Mouse (Mus musculus) embryo, embryonic 11.5 days (tissue): ENCODE measurements around the gene Rasal2.
"Not testable (repeated sequence)": the region's sequence is repeated elsewhere in the genome, so short reads cannot be mapped to it uniquely, and the experiment has no call there.

Experiments used
- DNase-seq: peaks from one replicate; pipeline ENCODE4 v3.0.0-alpha.2; 2012; ENCODE audit warnings: low read depth, low spot score

Gene Rasal2

GRCm38 (mm10) chr1:157244453-157244790 is 168.0 kb downstream of the Rasal2 start:
- DNase-seq, result no peak

GRCm38 (mm10) chr1:157243576-157244452 is 168.6 kb downstream of the Rasal2 start:
- DNase-seq, result no peak

GRCm38 (mm10) chr1:157239687-157240086 is 172.7 kb downstream of the Rasal2 start:
- DNase-seq, result no peak

GRCm38 (mm10) chr1:157236650-157237344 is 175.6 kb downstream of the Rasal2 start:
- not testable (repeated sequence) for DNase-seq

- DNase-seq, result no peak
Measured at GRCm38 (mm10) chr1:157233451-157233850, 178.9 kb downstream of the Rasal2 start.

GRCm38 (mm10) chr1:157232372-157232771 is 180.0 kb downstream of the Rasal2 start:
- no peak for DNase-seq

GRCm38 (mm10) chr1:157231016-157231415 is 181.4 kb downstream of the Rasal2 start:
- no peak for DNase-seq

- DNase-seq, result no peak
Measured at GRCm38 (mm10) chr1:157230386-157230785, 182.0 kb downstream of the Rasal2 start.

- DNase-seq, result no peak
Measured at GRCm38 (mm10) chr1:157225013-157225412, 187.4 kb downstream of the Rasal2 start.

- DNase-seq, result no peak
Measured at GRCm38 (mm10) chr1:157220910-157221309, 191.5 kb downstream of the Rasal2 start.

- no peak for DNase-seq
Measured at GRCm38 (mm10) chr1:157220466-157220865, 191.9 kb downstream of the Rasal2 start.

- DNase-seq, result no peak
Measured at GRCm38 (mm10) chr1:157208754-157209153, 203.6 kb downstream of the Rasal2 start.

- DNase-seq, result no peak
Measured at GRCm38 (mm10) chr1:157205685-157206084, 206.7 kb downstream of the Rasal2 start.

- no peak for DNase-seq
Measured at GRCm38 (mm10) chr1:157183043-157183442, 229.4 kb downstream of the Rasal2 start.

- DNase-seq, result no peak
Measured at GRCm38 (mm10) chr1:157182431-157182830, 230.0 kb downstream of the Rasal2 start.

- no peak for DNase-seq
Measured at GRCm38 (mm10) chr1:157181081-157181480, 231.3 kb downstream of the Rasal2 start.

- DNase-seq, result no peak
Measured at GRCm38 (mm10) chr1:157178988-157179764, 233.2 kb downstream of the Rasal2 start.

- no peak for DNase-seq
Measured at GRCm38 (mm10) chr1:157169292-157169691, 243.1 kb downstream of the Rasal2 start.

GRCm38 (mm10) chr1:157168891-157169290 is 243.5 kb downstream of the Rasal2 start:
- DNase-seq, result no peak

GRCm38 (mm10) chr1:157153781-157154180 is 258.6 kb downstream of the Rasal2 start:
- no peak for DNase-seq

- no peak for DNase-seq
Measured at GRCm38 (mm10) chr1:157150107-157150506, 262.3 kb downstream of the Rasal2 start.

- no peak for DNase-seq
Measured at GRCm38 (mm10) chr1:157144621-157145020, 267.8 kb downstream of the Rasal2 start.
